In the genomic region with DNA sequence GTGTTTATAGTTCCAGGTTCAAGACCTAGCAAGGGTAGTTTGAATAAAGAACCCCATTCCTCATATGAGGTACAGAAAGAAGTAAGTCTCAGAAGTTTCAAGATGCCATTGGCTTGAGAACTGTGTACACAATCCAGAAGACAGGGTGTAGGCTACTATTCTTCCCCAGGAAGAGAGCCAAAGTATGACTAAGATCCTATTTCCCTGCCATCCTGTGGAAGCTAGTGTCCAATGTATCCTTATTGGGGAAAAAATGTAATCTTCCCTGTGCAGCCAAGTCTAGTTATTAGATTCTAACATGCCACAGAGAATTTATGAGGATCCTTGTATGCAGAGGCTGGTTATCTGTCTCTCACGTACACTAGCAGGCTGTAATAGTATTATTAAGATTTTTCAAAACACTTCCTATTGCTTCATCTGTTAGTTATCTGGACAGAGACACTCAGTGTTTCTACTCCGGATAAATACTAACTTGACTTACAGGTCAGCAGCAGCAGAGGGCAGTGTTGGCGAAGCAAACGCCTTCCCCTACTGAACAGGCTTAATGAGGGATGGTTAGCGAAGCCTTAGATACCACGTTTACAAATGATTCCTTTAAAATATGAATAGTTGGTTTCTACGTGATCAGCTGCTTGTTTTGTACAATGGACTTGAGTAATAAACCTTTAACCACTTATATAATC, we compare ENCODE assay signal across 8 mouse cellular contexts.
DNase-seq lines count a peak whose midpoint lies in the region; ATAC-seq lines count a peak whose summit lies in the region.
"Had no signal": no experiment of that assay in that cellular context is flagged by ENCODE, and none has a peak within 500 bp of the region (broad histone marks: within the 10 kb centered on the region; RNA-seq: fewer than 3 reads in every experiment).

No protein-coding gene starts in this region.

- H3K9me3 ChIP-seq in midbrain, embryonic 16.5 days (replicated peaks; ENCODE audit: control insufficient read depth, low read length, poor library complexity, severe bottlenecking): no peaks in the 10 kb centered on the region
- H3K9me3 ChIP-seq in stomach, embryonic 16.5 days (replicated peaks; ENCODE audit: control insufficient read depth, low read length): no peaks in the 10 kb centered on the region
- H3K9me3 ChIP-seq: megakaryocyte, embryonic 14.5 days had no signal

- H3K4me3 ChIP-seq in midbrain, embryonic 16.5 days (ENCODE audit: low read depth, low read length): no peak overlapping the region
- no peak overlapping the region for H3K4me3 ChIP-seq in stomach, embryonic 16.5 days (replicated peaks; ENCODE audit: low read length)

- no peak overlapping the region for H3K4me2 ChIP-seq in midbrain, embryonic 16.5 days (ENCODE audit: low read length)
- no peak overlapping the region for H3K4me2 ChIP-seq in stomach, embryonic 16.5 days (ENCODE audit: low read depth, low read length)

- intact Hi-C loops in left cerebral cortex, postnatal 36 days (cut with DNase I): loop anchor here (5.0 to 10.0 kb wide), 2 partner anchors 122 to 635 kb away; no protein-coding TSS in a partner anchor

- peak; percentile 52 to 80 for DNase-seq in adrenal gland, adult (ENCODE audit: inconsistent age in 2 of 2, low spot score in 1 of 2)
- peak; percentile 58 to 69 for DNase-seq in cerebellum, postnatal 25 days
- peak; percentile 57 for DNase-seq in gastrocnemius, postnatal 10 days
- peak; percentile 11 for DNase-seq in kidney, adult 11 months
- DNase-seq in left cerebral cortex, postnatal 36 days (ENCODE audit: low spot score in 2 of 2): peak; percentile 25 to 26

- 11% methylated on average over 7 of the region's 7 CpGs for WGBS in midbrain, embryonic 16.5 days
- WGBS in stomach, embryonic 16.5 days: 8% methylated on average over 7 of the region's 7 CpGs

- no peak overlapping the region for H3K27ac ChIP-seq in midbrain, embryonic 16.5 days (ENCODE audit: low read length)
- no peak overlapping the region for H3K27ac ChIP-seq in stomach, embryonic 16.5 days (ENCODE audit: low read length)

- ATAC-seq in midbrain, embryonic 16.5 days: peak; percentile 78
- ATAC-seq in stomach, embryonic 16.5 days (ENCODE audit: insufficient read depth, low FRiP score): peak; percentile 50; the same call in 1 of the 2 replicates

- no peaks in the 10 kb centered on the region for H3K4me1 ChIP-seq in midbrain, embryonic 16.5 days (ENCODE audit: control insufficient read depth, insufficient read depth, low read length)
- no peaks in the 10 kb centered on the region for H3K4me1 ChIP-seq in stomach, embryonic 16.5 days (ENCODE audit: control insufficient read depth, insufficient read depth, low read length)

- H3K36me3 ChIP-seq in midbrain, embryonic 16.5 days (ENCODE audit: control insufficient read depth, insufficient read depth, low read length): no peaks in the 10 kb centered on the region
- no peaks in the 10 kb centered on the region for H3K36me3 ChIP-seq in stomach, embryonic 16.5 days (ENCODE audit: control insufficient read depth, insufficient read depth, low read length)

- H3K9ac ChIP-seq in midbrain, embryonic 16.5 days (ENCODE audit: low read depth, low read length): no peak overlapping the region
- no peak overlapping the region for H3K9ac ChIP-seq in stomach, embryonic 16.5 days (ENCODE audit: low read length)

- H3K27me3 ChIP-seq in midbrain, embryonic 16.5 days (ENCODE audit: control insufficient read depth, insufficient read depth, low read depth, low read length): no peaks in the 10 kb centered on the region
- no peaks in the 10 kb centered on the region for H3K27me3 ChIP-seq in stomach, embryonic 16.5 days (ENCODE audit: control insufficient read depth, insufficient read depth, low read length)
- H3K27me3 ChIP-seq: megakaryocyte, embryonic 14.5 days had no signal

Comparison
In these comparisons a context has a peak if more than half of its experiments do, and no peak if none do; other contexts are left out.
1. DNase-seq: peak in every context shown above with its lines; median percentile 66 in adrenal gland, adult; 64 in cerebellum, postnatal 25 days; 57 in gastrocnemius, postnatal 10 days; 26 in left cerebral cortex, postnatal 36 days; 11 in kidney, adult 11 months.